Mouse (Mus musculus) adipocyte (in vitro differentiated cells): ENCODE results near the gene Nup210l.

Experiments used
- DNase-seq: peaks from one replicate; pipeline ENCODE4 v3.0.0-alpha.2; 2016; ENCODE audit warnings: low spot score

Nup210l gene

DNA sequence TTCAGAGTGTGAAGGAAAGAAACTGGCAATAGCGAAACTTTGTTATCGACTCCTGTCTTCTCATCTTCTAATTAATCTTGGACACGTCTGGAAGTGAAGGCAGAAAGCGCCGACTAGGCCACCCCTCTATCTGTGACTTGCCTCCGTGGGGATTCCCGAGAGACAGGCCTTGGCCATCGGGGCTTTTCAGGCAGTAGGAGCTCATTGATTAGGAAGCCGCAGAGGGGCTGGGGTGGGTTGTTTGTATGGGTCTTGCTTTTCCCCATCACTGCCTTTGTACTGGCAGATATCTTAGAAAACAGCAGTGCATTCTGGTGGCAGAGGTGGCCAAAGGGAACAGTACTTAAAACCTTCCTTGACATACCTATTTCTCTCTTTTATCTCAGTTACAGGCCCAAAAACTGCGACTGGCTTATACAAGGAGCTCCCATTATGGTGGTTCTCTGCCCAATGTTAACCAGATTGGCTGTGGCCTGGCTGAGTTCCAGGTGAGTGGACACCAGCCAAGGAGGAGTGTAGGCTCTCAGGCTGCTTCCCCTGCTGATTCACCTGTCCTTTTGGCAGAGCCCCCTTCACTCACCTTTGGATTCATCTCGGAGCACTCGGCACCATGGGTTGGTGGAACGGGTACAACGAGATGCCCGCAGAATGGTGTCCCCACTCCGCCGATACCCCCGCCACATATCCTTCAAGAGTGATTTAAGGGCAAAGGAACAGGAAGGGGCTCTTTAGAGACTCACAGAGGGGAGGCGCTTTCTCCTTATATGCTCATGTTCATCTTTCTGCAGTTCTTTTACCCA, 153.0 kb downstream of the Nup210l start:
- DNase-seq = peak; percentile 29

DNA sequence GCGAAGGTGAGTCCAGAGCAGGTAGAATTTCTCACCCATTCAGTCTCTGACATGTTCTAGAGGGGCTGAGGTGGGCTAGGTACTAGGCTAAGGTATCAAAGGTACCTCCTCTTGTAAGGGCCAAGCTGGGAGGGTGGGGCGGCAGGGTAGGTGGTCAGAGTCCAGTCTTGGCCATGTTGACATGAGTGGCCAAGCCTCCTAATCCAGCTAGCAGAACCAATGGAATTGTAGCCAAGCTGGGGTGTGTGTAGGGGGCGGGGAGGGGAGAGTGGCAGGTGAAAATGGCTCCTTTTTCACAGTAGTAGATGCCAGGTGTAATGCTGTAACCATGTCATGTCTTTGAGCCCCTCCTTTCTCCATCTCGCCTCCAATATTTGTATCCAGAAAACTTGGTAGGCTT, 154.6 kb downstream of the Nup210l start:
- no peak for DNase-seq
